Mouse (Mus musculus): ENCODE data around the gene Atf7ip. TPM values are rescaled to one million over a fixed set of nuclear protein-coding genes. Genes with fewer than 3 reads are reported as not detected.

Atf7ip gene
- total and polyA plus RNA-seq, 2 experiments from 2014 or later = 16.5 to 54.5 TPM

DNA sequence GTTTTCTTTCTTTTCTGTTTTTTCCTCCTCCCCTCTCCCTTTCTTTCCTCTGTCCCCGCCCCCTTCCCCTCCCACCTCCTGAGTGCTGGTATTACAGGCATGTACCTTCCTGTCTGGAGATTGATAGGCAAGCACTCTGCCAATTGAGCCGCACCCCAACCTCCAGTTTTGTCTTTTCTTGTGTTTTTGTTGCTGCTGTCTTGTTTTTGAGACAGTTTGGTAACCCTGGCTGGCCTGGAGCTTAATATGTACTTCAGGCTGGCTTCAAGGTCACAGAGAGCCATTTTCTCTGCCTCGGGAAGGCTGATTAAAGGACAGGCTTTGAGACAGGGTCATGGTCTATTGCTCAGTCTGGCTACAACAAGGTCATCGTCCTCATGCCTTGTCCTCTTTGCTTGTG is 18.8 kb downstream of the Atf7ip start:
- no peak for TF ChIP-seq EP300 (IDR thresholded peaks at IDR 0.05; ENCODE audit: low read depth)
- TF ChIP-seq CTCF (IDR thresholded peaks at IDR 0.05; ENCODE audit: low read depth) = no peak
- Histone ChIP-seq H3K4me2 (ENCODE audit: low read depth, low read length) (no peak overlapping the region), H3K4me1 (ENCODE audit: control insufficient read depth, insufficient read depth) (peaks cover 10% of the 10 kb centered on the region; the same call in 1 of the 2 replicates), H3K27me3 (ENCODE audit: control insufficient read depth, insufficient read depth, low read length) (no peaks in the 10 kb centered on the region), H3K27ac (ENCODE audit: low read depth) (peak overlapping the region; percentile 70), H3K9me3 (replicated peaks; ENCODE audit: control insufficient read depth, low read length) (peaks cover 3% of the 10 kb centered on the region; the same call in 1 of the 2 replicates), H3K4me3 (ENCODE audit: low read depth, low read length) (no peak overlapping the region), H3K36me3 (replicated peaks; ENCODE audit: control insufficient read depth, insufficient read depth, low read length) (peaks cover 17% of the 10 kb centered on the region), H3K9ac (replicated peaks; ENCODE audit: low read depth, low read length) (no peak overlapping the region)
- DNase-seq (ENCODE audit: low spot score) = no peak
- peak; percentile 71 for ATAC-seq (ENCODE audit: insufficient read depth, low read depth)
- 51% methylated on average over 4 of the region's 4 CpGs for WGBS

DNA sequence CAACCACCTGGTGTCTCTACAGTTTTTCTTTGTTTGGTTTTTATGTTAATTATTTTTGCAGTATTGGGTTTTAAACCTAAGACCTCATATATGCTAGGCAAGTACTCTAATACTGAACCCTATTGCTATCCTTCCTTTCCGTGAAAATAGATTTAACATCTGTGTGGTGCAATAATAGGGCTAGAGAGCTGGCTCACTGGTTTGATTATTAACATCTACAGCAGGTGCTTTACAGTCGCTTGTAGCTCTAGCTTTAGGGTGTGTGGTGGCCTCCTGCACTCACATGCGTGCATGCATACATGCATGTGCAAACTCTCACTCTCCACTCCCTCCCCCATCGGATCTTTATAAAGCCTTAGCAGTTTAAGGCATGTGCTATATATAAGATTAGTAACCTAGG is 19.6 kb downstream of the Atf7ip start:
- no peak overlapping the region for H3K4me2 ChIP-seq (ENCODE audit: low read depth, low read length)
- peaks cover 17% of the 10 kb centered on the region for H3K36me3 ChIP-seq (replicated peaks; ENCODE audit: control insufficient read depth, insufficient read depth, low read length)
- H3K27me3 ChIP-seq (ENCODE audit: control insufficient read depth, insufficient read depth, low read length) = no peaks in the 10 kb centered on the region
- H3K4me1 ChIP-seq (ENCODE audit: control insufficient read depth, insufficient read depth) = peaks cover 13% of the 10 kb centered on the region; the same call in 1 of the 2 replicates
- no peak for TF ChIP-seq CTCF (IDR thresholded peaks at IDR 0.05; ENCODE audit: low read depth)
- no peak for TF ChIP-seq EP300 (IDR thresholded peaks at IDR 0.05; ENCODE audit: low read depth)
- ATAC-seq (ENCODE audit: insufficient read depth, low read depth) (no peak), DNase-seq (ENCODE audit: low spot score) (no peak)
- peaks cover 3% of the 10 kb centered on the region; the same call in 1 of the 2 replicates for H3K9me3 ChIP-seq (replicated peaks; ENCODE audit: control insufficient read depth, low read length)
- no peak overlapping the region for H3K4me3 ChIP-seq (ENCODE audit: low read depth, low read length)
- peak overlapping the region; percentile 70; the same call in 1 of the 2 replicates for H3K27ac ChIP-seq (ENCODE audit: low read depth)
- H3K9ac ChIP-seq (replicated peaks; ENCODE audit: low read depth, low read length) = no peak overlapping the region
- 91% methylated on average over 4 of the region's 4 CpGs for WGBS

DNA sequence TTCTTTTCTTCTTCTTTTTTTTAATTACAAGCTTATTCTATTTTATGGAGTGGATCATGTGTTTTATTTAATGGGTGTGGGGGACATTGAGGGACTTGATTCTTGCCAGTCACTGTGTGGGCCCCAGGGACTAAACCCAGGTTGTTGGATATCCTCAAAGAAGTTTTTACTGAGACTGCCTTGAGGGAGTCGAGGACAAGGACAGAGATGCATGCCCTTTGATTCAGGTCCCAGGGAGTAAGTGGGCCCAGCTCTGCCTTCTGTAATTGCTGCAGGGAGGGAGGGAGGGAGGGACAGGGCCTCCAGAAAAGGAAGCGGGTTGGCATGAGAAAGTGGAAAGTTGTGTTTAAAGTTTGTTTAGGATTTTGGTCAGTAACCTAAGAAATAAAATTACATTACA is 23.2 kb downstream of the Atf7ip start:
- Histone ChIP-seq H3K27ac (ENCODE audit: low read depth) (peak overlapping the region; percentile 39), H3K27me3 (ENCODE audit: control insufficient read depth, insufficient read depth, low read length) (no peaks in the 10 kb centered on the region), H3K36me3 (replicated peaks; ENCODE audit: control insufficient read depth, insufficient read depth, low read length) (peaks cover 11% of the 10 kb centered on the region), H3K9ac (replicated peaks; ENCODE audit: low read depth, low read length) (no peak overlapping the region), H3K4me3 (ENCODE audit: low read depth, low read length) (no peak overlapping the region), H3K4me2 (ENCODE audit: low read depth, low read length) (no peak overlapping the region), H3K4me1 (ENCODE audit: control insufficient read depth, insufficient read depth) (peaks cover 19% of the 10 kb centered on the region), H3K9me3 (replicated peaks; ENCODE audit: control insufficient read depth, low read length) (peaks cover 3% of the 10 kb centered on the region; the same call in 1 of the 2 replicates)
- 21% methylated on average over 2 of the region's 2 CpGs for WGBS
- ATAC-seq (ENCODE audit: insufficient read depth, low read depth) (no peak), DNase-seq (ENCODE audit: low spot score) (no peak)
- no peak for TF ChIP-seq CTCF (IDR thresholded peaks at IDR 0.05; ENCODE audit: low read depth)
- no peak for TF ChIP-seq EP300 (IDR thresholded peaks at IDR 0.05; ENCODE audit: low read depth)

DNA sequence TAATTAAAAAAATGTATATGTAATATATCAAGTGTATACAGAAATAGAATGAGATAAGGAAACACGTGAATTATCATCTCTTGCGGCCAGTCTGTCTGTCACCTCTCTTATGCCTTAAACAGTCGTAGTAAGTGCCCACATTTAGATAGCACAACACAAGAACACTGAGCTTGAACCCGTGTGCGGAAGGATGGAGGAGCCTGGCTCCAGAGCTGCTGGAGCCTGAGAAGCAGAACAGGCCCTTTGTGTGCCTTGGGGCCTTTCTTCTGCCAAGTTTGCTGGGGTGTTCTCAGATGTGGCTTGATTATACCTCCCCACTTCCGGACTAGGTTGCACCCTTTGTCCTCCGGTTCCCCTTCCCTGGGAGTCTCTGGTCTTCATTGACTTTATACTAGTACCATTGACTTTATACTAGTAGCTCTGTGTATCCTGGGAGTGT is 25.8 kb downstream of the Atf7ip start:
- DNase-seq (ENCODE audit: low spot score) (no peak), ATAC-seq (ENCODE audit: insufficient read depth, low read depth) (peak; percentile 48)
- 7% methylated on average over 7 of the region's 7 CpGs for WGBS
- H3K9me3 ChIP-seq (replicated peaks; ENCODE audit: control insufficient read depth, low read length) = peaks cover 3% of the 10 kb centered on the region; the same call in 1 of the 2 replicates
- H3K9ac ChIP-seq (replicated peaks; ENCODE audit: low read depth, low read length) = peak overlapping the region; percentile 6; the same call in 1 of the 2 replicates
- H3K27ac ChIP-seq (ENCODE audit: low read depth) = peak overlapping the region; percentile 84
- H3K4me2 ChIP-seq (ENCODE audit: low read depth, low read length) = peak overlapping the region; percentile 36
- no peak overlapping the region for H3K4me3 ChIP-seq (ENCODE audit: low read depth, low read length)
- TF ChIP-seq CTCF (IDR thresholded peaks at IDR 0.05; ENCODE audit: low read depth) (no peak), EP300 (IDR thresholded peaks at IDR 0.05; ENCODE audit: low read depth) (no peak)
- H3K27me3 ChIP-seq (ENCODE audit: control insufficient read depth, insufficient read depth, low read length) = no peaks in the 10 kb centered on the region
- H3K36me3 ChIP-seq (replicated peaks; ENCODE audit: control insufficient read depth, insufficient read depth, low read length) = 0 out of 2 replicates have a peak, but pooled peaks cover 3% of the 10 kb centered on the region
- peaks cover 27% of the 10 kb centered on the region for H3K4me1 ChIP-seq (ENCODE audit: control insufficient read depth, insufficient read depth)

DNA sequence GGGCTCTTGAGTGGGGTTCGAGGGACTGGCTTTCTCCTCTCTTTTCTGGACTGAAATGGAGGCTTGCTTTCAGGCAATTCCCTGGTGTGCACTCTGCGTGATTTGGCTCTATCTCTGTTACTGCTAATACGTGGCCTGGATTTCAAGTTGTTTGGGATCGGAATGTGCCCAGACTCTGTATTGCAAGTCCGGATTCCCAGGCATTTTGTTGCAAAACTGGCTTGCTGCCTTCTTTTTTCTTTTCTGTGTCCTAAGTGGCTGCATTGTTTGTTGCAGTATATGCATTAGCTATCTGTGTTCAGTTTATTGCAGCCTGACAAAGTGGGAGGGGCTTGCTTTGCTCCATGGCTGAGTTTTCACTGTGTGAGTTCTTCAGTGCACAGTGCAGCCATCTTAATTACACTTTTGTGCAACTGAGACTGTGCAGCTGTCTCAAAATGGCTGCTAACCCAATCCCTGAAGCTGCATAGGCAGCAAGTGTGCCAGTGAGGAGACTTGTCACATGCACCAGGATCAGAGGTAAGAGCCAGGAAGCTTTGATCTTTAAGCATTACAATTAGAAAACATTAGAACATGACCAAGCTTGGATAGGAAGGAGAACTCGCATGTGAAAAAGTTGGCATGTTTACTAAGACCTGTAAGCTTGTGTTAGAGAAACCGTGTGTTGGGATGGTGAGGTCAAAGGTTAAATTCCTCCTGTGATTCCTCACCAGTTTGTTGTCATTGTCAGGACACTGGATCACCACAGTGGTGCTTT is 26.7 kb downstream of the Atf7ip start:
- 11% methylated on average over 7 of the region's 7 CpGs for WGBS
- TF ChIP-seq EP300 (IDR thresholded peaks at IDR 0.05; ENCODE audit: low read depth) = no peak
- no peak for TF ChIP-seq CTCF (IDR thresholded peaks at IDR 0.05; ENCODE audit: low read depth)
- peaks cover 27% of the 10 kb centered on the region for H3K4me1 ChIP-seq (ENCODE audit: control insufficient read depth, insufficient read depth)
- H3K36me3 ChIP-seq (replicated peaks; ENCODE audit: control insufficient read depth, insufficient read depth, low read length) = peaks cover 9% of the 10 kb centered on the region; the same call in 1 of the 2 replicates
- H3K4me3 ChIP-seq (ENCODE audit: low read depth, low read length) = 0 out of 2 replicates have a peak overlapping the region, but pooled peaks have one; percentile 1
- H3K27me3 ChIP-seq (ENCODE audit: control insufficient read depth, insufficient read depth, low read length) = no peaks in the 10 kb centered on the region
- peak overlapping the region; percentile 84 for H3K27ac ChIP-seq (ENCODE audit: low read depth)
- H3K9me3 ChIP-seq (replicated peaks; ENCODE audit: control insufficient read depth, low read length) = no peaks in the 10 kb centered on the region
- H3K9ac ChIP-seq (replicated peaks; ENCODE audit: low read depth, low read length) = no peak overlapping the region
- DNase-seq (ENCODE audit: low spot score) = peak; percentile 90
- ATAC-seq (ENCODE audit: insufficient read depth, low read depth) = peak; percentile 89
- peak overlapping the region; percentile 42 for H3K4me2 ChIP-seq (ENCODE audit: low read depth, low read length)
